Mouse (Mus musculus): Measurements from ENCODE around the gene Wnt11.

DNA sequence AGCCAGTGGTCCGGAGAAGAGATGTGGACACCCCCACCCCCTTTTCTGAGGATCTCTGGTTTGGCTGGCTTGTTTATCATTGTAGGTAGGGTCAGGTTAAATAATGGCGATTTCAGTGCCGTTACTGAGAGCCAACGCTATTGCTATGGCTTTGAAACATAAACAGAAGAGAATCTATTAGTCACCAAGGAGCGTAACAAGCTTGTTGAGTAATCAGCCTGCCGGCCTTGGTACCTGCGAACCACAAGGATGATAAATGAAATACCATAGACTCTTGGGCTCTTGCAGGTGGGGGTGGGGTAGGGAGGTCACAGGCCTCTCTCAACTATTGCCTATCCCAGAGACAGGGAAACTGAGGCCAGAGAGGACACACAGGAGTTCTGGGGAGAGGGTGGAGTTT, 46.2 kb upstream of the Wnt11 start:
- TF ChIP-seq CTCF (IDR thresholded peaks at IDR 0.05; ENCODE audit: low read depth) (no peak), EP300 (IDR thresholded peaks at IDR 0.05; ENCODE audit: low read depth) (no peak)

All from liver, postnatal 0 days (tissue).